Mouse (Mus musculus): ENCODE data around the gene Zfpm1.

- TF ChIP-seq CTCF (IDR thresholded peaks at IDR 0.05; ENCODE audit: extremely low read depth, insufficient read depth, insufficient read length, insufficient replicate concordance), result no peak; the same call in 1 of the 2 replicates
- no peak for TF ChIP-seq POLR2A (IDR thresholded peaks at IDR 0.05; ENCODE audit: low read depth, low read length)
Measured at GRCm38 (mm10) chr8:122338852-122339251, 56.9 kb downstream of the Zfpm1 start.
